Mouse (Mus musculus): Measurements from ENCODE around the gene Srek1.

GRCm38 (mm10) chr13:103777126-103777525 lies 2.7 kb upstream of the Srek1 start:
- no peak for TF ChIP-seq CTCF (IDR thresholded peaks at IDR 0.05; ENCODE audit: low read depth, low read length)
- no peak for TF ChIP-seq POLR2A (IDR thresholded peaks at IDR 0.05; ENCODE audit: extremely low read depth, insufficient read depth, low read length)
